Mouse (Mus musculus) adrenal gland, postnatal 14 days (tissue): ENCODE measurements around the gene Rnf7. TPM values are rescaled to one million over a fixed set of nuclear protein-coding genes. Genes with fewer than 3 reads are reported as not detected.
"Not testable (repeated sequence)": the region's sequence is repeated elsewhere in the genome, so short reads cannot be mapped to it uniquely, and the experiment has no call there.

Experiments used
- DNase-seq: peaks from one replicate; pipeline ENCODE4 v3.0.0; 2021; ENCODE audit warnings: mixed read lengths
- long read RNA-seq, 2 experiments: library from polyadenylated mRNA; stranded (forward); transcript quantifications; one replicate each; pipeline ENCODE4 v2.0.0; 2021
- total RNA-seq: library from RNA; stranded (reverse); gene quantifications from 2 replicates; pipeline ENCODE4 v1.2.3, GENCODE M21; 2021

The Rnf7 gene
- 72.4 and 75.7 TPM in 2 replicates for total RNA-seq
- long read RNA-seq, experiment 1, transcript Rnf7-201 (3 exons, 1,232 nt) = major isoform, 74 of 78 reads
- long read RNA-seq, experiment 1, partial matches to known transcripts = 0 of 78 reads
- long read RNA-seq, experiment 1, other reads (novel, unspliced or antisense) = 1 of 78 reads
- long read RNA-seq, experiment 2, transcript Rnf7-201 (3 exons, 1,232 nt) = major isoform, 48 of 53 reads
- long read RNA-seq, experiment 2, partial matches to known transcripts = 0 of 53 reads
- long read RNA-seq, experiment 2, other reads (novel, unspliced or antisense) = 3 of 53 reads

- DNase-seq = peak; percentile 100
Observed at GRCm38 (mm10) chr9:96478071-96478888, at the start of gene Rnf7. Rnf7 (minus strand) TSS chr9:96478675.

DNA sequence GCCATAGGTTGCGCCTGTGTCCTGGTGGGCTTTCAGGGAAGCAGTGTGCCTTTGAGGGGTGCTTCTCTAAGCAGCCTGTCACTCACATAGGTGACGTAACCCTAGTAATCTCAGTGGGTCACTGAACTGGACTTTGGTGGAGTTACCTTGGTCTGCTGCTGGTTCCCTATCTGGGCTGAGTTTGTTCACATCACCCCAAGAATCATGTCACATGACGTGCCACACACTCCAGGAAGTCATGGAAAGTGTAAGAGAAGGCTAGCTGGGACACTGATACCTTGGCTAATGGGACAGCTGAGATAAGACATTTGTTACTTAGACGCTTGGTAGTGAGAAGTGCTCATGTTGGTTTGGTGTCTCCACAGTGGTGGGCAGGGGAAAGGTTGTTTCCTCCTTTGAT, 47.5 kb upstream of the Rnf7 start:
- no peak for DNase-seq

GRCm38 (mm10) chr9:96524972-96525506, 46.6 kb upstream of the Rnf7 start, which contains the start of gene Gm28729:
Gm28729 (minus strand) TSS chr9:96525264.
- no peak for DNase-seq

DNA sequence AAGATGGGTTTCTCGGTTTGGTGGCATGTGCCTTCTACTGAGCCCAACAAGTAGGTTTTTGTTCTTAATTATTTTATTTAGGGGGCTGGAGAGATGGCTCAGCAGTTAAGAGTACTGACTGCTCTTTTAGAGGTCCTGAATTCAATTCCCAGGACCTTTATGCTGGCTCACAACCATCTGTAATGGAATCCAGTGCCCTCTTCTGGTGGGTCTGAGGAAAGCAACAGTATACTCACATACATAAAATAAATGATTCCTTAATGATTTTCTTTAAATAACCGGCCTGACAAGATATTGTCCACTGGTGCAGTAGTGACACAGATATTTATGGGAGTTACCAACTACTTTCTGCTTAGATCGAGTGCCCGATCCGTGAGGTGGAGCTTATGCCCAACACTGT, 44.7 kb upstream of the Rnf7 start:
- DNase-seq = no peak

GRCm38 (mm10) chr9:96521574-96521973, 43.1 kb upstream of the Rnf7 start:
- DNase-seq = not testable (repeated sequence)

DNA sequence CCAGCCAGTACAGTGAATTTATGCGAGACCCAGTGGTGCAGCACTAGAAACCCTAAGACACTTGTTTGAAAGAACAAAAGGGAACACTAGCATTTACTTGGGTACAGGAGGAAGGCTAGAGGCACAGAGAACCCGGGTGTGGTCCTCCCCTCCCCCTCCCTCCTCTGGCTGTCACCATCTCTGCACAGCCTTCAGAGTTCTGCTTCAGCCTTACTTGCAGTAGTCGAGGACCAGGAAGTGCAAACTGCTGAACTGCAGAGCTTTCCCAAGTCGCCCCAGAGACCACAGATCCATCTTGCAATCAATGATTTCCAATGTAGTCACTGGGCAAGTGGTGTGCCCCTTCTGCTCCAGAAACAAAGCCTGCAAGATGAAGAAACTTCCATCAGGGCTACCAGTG, 39.0 kb upstream of the Rnf7 start:
- peak; percentile 11 for DNase-seq

DNA sequence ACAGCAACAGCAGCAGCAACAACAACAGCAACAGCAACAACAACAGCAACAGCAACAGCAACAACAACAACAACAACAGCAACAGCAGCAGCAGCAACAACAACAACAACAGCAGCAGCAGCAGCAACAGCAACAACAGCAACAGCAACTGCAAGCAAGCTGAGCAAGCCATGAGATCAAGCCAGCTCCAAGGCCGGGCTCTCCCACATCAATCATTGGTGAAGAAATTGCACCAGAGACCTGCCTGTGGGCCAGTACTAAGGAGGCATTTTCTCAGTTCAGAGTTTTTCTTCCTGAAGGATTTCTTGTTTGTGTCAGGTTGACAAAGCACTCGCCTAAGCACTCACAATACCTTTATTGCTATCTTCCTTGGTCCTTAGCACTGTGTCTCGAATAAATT, 38.3 kb upstream of the Rnf7 start:
- DNase-seq = peak; percentile 73

DNA sequence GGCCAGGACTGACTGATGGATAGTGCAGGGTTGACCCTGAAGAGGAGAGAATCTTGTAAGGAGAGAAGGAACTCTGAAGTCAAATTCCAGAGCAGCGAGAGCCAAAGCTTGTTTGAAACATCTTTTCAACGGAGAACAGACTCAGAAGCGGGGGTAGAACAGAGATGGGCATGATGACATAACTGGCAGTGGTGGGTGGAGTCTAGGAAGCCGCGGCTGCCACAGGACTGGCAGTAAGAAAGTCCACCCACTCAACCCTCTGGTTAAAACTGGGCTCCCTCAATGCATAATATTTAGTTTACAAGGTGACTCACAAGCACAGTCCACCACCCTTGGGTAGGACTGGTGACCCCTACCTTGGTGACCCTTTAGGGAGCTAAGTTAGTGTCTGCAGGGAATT, 37.3 kb upstream of the Rnf7 start:
- no peak for DNase-seq

GRCm38 (mm10) chr9:96514278-96514677, 35.8 kb upstream of the Rnf7 start:
- DNase-seq = no peak

DNA sequence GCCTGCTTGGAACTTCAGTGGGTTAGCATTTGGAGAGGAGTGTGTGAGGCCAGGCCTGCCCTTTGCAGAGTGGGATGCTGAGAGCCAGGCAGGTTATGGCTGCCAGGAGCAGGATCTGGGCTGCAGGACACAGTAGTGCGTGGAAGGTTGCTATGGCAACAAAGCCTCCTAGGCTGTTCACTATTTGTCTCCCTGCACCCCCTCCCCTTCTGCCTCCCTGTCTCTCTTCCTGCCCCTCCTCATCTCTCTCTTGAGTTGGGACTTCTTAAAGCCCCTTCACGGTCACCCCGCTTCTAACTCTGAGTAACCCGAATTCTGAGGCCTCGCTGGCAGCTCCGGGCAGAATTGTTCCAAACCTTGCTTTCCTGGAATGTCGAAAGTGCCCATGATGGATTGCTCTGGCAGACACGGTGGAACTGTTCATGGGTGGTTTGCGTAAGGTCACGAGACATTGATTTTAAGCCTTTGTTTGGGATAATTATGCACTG, 27.6 kb upstream of the Rnf7 start:
- DNase-seq = peak; percentile 80

DNA sequence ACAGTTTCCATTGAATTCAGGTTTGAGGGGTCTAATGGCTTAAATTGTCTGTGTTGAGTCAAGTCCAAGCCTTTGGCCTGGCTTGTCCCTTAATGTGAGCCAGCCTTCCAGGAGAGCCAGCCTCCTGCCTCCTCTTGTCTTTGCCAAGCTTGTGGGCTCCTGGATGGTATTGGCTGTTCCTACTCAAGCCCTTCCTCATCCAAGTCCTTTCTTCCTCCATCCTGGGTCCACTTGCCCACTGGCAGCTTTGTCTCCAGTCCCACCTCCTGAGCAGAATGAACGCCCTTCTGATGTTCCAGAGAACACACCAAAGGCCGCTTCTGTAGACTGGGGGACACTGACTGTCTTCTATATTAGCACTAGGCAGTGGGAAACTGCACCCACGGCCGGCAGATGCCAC, 26.7 kb upstream of the Rnf7 start:
- DNase-seq = no peak

- no peak for DNase-seq
Observed at GRCm38 (mm10) chr9:96504116-96504895, 25.8 kb upstream of the Rnf7 start.

- no peak for DNase-seq
Observed at GRCm38 (mm10) chr9:96502856-96503610, 24.6 kb upstream of the Rnf7 start.

GRCm38 (mm10) chr9:96501217-96501616, 22.7 kb upstream of the Rnf7 start:
- DNase-seq = no peak

DNA sequence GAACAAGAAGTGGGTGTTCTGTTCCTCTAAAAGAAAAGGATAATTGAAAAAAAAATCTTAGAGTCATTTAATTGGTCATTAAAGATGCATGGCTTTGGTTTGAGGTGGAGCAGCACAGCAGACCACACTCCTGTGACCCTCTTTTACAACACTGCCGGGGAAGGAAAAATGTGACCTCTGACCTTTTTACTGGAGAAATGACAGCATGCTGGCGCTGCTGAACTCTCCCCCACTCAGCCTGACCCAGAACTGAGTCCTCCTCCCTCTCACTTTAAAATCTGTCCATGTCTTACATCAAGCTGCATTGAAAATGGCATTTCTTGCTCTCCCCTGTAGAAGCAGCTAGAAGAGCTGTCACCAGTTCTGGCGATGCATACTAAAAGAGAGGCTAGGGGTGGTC, 14.7 kb upstream of the Rnf7 start:
- no peak for DNase-seq

DNA sequence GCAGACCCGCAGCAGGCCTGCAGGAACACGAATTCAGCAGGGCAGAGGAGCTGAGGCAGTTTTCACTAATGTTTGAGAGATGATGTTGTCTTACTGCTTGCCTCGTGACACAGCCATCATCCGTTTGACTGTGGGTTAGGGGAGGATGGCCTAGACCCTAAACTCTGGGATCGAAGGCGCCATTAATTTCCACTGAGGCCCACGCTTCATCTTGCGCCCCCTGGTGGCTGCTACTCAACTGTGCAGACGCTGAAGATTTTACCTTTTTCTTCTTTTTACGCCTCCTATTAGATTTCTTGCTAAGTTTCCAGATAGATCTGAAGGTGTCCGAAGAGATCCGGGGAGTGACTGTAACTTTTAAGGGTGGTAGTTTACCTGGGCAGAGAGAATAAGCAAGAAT, 13.3 kb upstream of the Rnf7 start:
- DNase-seq = peak; percentile 74

GRCm38 (mm10) chr9:96487869-96488268, 9.4 kb upstream of the Rnf7 start:
- DNase-seq = not testable (repeated sequence)

- no peak for DNase-seq
Observed at GRCm38 (mm10) chr9:96483648-96484047, 5.2 kb upstream of the Rnf7 start.

- no peak for DNase-seq
Observed at GRCm38 (mm10) chr9:96483028-96483427, 4.6 kb upstream of the Rnf7 start.

DNA sequence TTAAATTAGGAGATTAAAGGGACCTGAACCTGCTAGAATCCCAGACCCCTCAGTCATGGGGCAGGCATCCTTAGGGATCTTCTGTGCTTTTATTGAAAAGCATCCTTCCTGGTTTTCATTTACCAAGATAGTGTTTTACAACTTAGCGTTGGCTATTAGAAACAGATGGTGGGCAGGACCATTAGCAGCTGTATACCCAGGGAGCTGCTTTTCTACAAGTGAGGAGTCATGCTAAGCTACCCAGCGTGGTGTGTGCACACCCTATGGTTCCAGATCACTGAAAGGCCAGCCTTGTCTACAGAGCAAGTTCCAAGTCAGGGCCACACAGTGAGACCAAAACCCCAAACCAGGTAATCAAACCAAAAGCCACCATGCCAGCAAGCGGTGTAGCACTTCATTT, 6.1 kb downstream of the Rnf7 start:
- no peak for DNase-seq

DNA sequence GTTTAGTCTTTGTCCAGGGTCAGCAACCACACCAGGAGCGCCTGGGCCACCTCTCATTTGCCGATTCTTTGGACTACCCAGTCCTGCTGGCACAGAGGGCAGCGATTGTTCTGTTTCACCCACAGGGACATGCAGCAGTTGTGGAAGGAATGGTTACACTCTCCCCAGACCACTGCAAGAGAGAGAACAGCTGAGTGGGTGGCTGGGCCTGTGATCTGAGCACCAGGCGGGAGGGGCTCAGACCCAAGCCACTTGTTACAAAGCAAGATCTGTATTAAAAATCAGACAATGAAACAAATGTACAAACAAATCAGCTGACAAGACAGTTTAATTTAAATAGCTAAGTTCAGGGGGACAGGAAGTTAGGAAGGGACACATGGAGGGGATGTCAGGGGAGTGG, 6.8 kb downstream of the Rnf7 start:
- DNase-seq = not testable (repeated sequence)
